8 mouse cellular contexts compared by ENCODE assay signal in the genomic region with DNA sequence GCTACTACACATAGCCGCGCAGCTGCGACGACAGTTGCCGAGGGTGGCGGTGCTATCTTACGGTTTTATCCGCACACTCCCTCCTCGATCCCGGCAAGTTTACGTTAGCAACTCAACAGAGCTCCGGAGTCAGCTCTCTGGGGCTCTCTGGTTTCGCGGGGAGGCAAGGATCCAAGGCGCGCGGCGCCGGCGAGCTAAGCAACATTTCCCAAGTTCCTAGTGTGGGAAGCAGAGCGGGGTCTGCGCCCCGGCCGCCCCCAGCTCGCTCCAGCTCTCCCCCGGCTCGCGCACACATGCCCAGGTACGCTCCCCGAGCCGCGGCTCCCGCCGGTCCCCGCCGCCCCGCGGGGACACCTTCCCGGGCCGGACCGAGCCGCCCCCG. TPM values are rescaled to one million over a fixed set of nuclear protein-coding genes. Genes with fewer than 3 reads are reported as not detected.
DNase-seq lines count a peak whose midpoint lies in the region; ATAC-seq and TF ChIP-seq lines count a peak whose summit lies in the region.

No protein-coding gene starts in this region.

- ATAC-seq in granulocyte monocyte progenitor cell, adult 5-6 weeks (replicated peaks; ENCODE audit: poor library complexity, severe bottlenecking), result peak; percentile 4; the same call in 1 of the 2 replicates
- no peak; the same call in none of the 2 replicates for ATAC-seq in midbrain, embryonic 11.5 days (ENCODE audit: low FRiP score)

- H3K9ac ChIP-seq in midbrain, embryonic 11.5 days (ENCODE audit: low read length), result peak overlapping the region; percentile 88

- H3K27ac ChIP-seq in cortical plate, adult 2 months (ENCODE audit: insufficient read depth, low read length), result peak overlapping the region; percentile 100
- peak overlapping the region; percentile 91 for H3K27ac ChIP-seq in midbrain, embryonic 11.5 days (ENCODE audit: low read depth, low read length)
- peak overlapping the region; percentile 94 for H3K27ac ChIP-seq in testis, adult 2 months (ENCODE audit: control insufficient read depth, insufficient read depth, low read depth, low read length)

- DNase-seq in cerebellum, postnatal 10 days, result peak; percentile 55
- DNase-seq in cerebellum, adult 8-10 months, result no peak
- DNase-seq in 416B (ENCODE audit: low read depth), result peak; percentile 45
- DNase-seq in layer of hippocampus, postnatal 10 days (ENCODE audit: low spot score in 2 of 2), result peak; percentile 53 to 56
- DNase-seq in midbrain, embryonic 11.5 days (ENCODE audit: low spot score, missing footprints), result peak; percentile 95

- TF ChIP-seq CTCF in cortical plate, adult 2 months (IDR thresholded peaks at IDR 0.05; ENCODE audit: extremely low read depth, insufficient read depth, low read length), result no peak
- TF ChIP-seq CTCF in testis, adult 2 months (IDR thresholded peaks at IDR 0.05; ENCODE audit: control insufficient read depth, insufficient read depth, insufficient replicate concordance, low read depth, low read length), result no peak

- H3K4me2 ChIP-seq in midbrain, embryonic 11.5 days, result peak overlapping the region; percentile 66

- no peaks in the 10 kb centered on the region for H3K27me3 ChIP-seq in midbrain, embryonic 11.5 days (ENCODE audit: control insufficient read depth, insufficient read depth, low read length)
- H3K27me3 ChIP-seq in testis, adult 2 months (ENCODE audit: control insufficient read depth, insufficient read depth, low read length), result no peaks in the 10 kb centered on the region

- H3K36me3 ChIP-seq in midbrain, embryonic 11.5 days (ENCODE audit: control insufficient read depth, insufficient read depth, low read length), result no peaks in the 10 kb centered on the region
- no peaks in the 10 kb centered on the region for H3K36me3 ChIP-seq in testis, adult 2 months (ENCODE audit: control insufficient read depth, insufficient read depth, low read length)

- H3K4me1 ChIP-seq in cortical plate, adult 2 months (ENCODE audit: control insufficient read depth, insufficient read depth, low read length), result no peaks in the 10 kb centered on the region
- H3K4me1 ChIP-seq in midbrain, embryonic 11.5 days (ENCODE audit: control insufficient read depth, insufficient read depth, low read length), result peaks cover 8% of the 10 kb centered on the region
- peaks cover 6% of the 10 kb centered on the region for H3K4me1 ChIP-seq in testis, adult 2 months (ENCODE audit: control insufficient read depth, insufficient read depth, low read length)

- no peak for TF ChIP-seq POLR2A in cortical plate, adult 2 months (IDR thresholded peaks at IDR 0.05; ENCODE audit: extremely low read depth, insufficient read depth, low read length)
- no peak for TF ChIP-seq POLR2A in testis, adult 2 months (IDR thresholded peaks at IDR 0.05; ENCODE audit: control insufficient read depth, low read depth, low read length)

- under 1% methylated on average over 41 of the region's 43 CpGs for WGBS in midbrain, embryonic 11.5 days

- H3K4me3 ChIP-seq in cortical plate, adult 2 months (ENCODE audit: insufficient read depth, low read length), result peak overlapping the region; percentile 55
- peak overlapping the region; percentile 90 for H3K4me3 ChIP-seq in midbrain, embryonic 11.5 days (ENCODE audit: low read depth, low read length)
- H3K4me3 ChIP-seq in testis, adult 2 months (ENCODE audit: control insufficient read depth, low read depth, low read length), result peak overlapping the region; percentile 87

- H3K9me3 ChIP-seq in midbrain, embryonic 11.5 days (ENCODE audit: control insufficient read depth, low read length), result no peaks in the 10 kb centered on the region

RNA-seq across cellular contexts. Expression of a gene that starts 0.7 kb away (rescaled TPM):
- polyA plus RNA-seq in cortical plate, adult 2 months (2012; rRNA removed), result 2.1 and 2.6 TPM in 2 replicates
- 1.2 TPM in 1 of 2 replicates, not detected in the other for total RNA-seq in granulocyte monocyte progenitor cell, adult 5-6 weeks (2014; fragmentation: Nextera tagmentation)
- total RNA-seq in granulocyte monocyte progenitor cell, adult 5-6 weeks (2017), result 0.05 and 1.2 TPM in 2 replicates
- 1 to 10 TPM; 5.0 to 6.0 TPM for total RNA-seq in layer of hippocampus, postnatal 10 days (2021)
- polyA plus RNA-seq in midbrain, embryonic 11.5 days (2014; fragmentation: Nextera tagmentation; extraction: Ambion mirVana), result 1.3 and 1.4 TPM in 2 replicates
- polyA plus RNA-seq in testis, adult 2 months (2012; rRNA removed), result 2.1 and 3.4 TPM in 2 replicates

RNA-seq across cellular contexts. Expression of a gene that starts 1.0 kb away (rescaled TPM):
- polyA plus RNA-seq in cortical plate, adult 2 months (2012; rRNA removed), result 42.4 and 47.1 TPM in 2 replicates
- total RNA-seq in granulocyte monocyte progenitor cell, adult 5-6 weeks (2014; fragmentation: Nextera tagmentation), result 226 and 321 TPM in 2 replicates
- 159 and 194 TPM in 2 replicates for total RNA-seq in granulocyte monocyte progenitor cell, adult 5-6 weeks (2017)
- 10 to 100 TPM; 53.4 to 54.1 TPM for total RNA-seq in layer of hippocampus, postnatal 10 days (2021)
- polyA plus RNA-seq in midbrain, embryonic 11.5 days (2014; fragmentation: Nextera tagmentation; extraction: Ambion mirVana), result 375 and 403 TPM in 2 replicates
- 29.2 and 30.6 TPM in 2 replicates for polyA plus RNA-seq in testis, adult 2 months (2012; rRNA removed)
